9 mouse cellular contexts compared by ENCODE assay signal in genomic region chr17:78400130-78400840, GRCm38 (mm10). TPM values are rescaled to one million over a fixed set of nuclear protein-coding genes. Genes with fewer than 3 reads are reported as not detected.
DNase-seq lines count a peak whose midpoint lies in the region; ATAC-seq and TF ChIP-seq lines count a peak whose summit lies in the region.
"Had no signal": no experiment of that assay in that cellular context is flagged by ENCODE, and none has a peak within 500 bp of the region (broad histone marks: within the 10 kb centered on the region; RNA-seq: fewer than 3 reads in every experiment).

No protein-coding gene starts in this region.

- H3K27me3 ChIP-seq in midbrain, embryonic 15.5 days (replicated peaks) = no peaks in the 10 kb centered on the region
- H3K27me3 ChIP-seq in midbrain, postnatal 0 days (ENCODE audit: insufficient read depth, low read length) = no peaks in the 10 kb centered on the region
- H3K27me3 ChIP-seq in liver, embryonic 13.5 days = no peaks in the 10 kb centered on the region
- H3K27me3 ChIP-seq: CH12.LX had no signal

- no peak overlapping the region for H3K9ac ChIP-seq in midbrain, embryonic 15.5 days
- no peak overlapping the region for H3K9ac ChIP-seq in midbrain, postnatal 0 days (replicated peaks; ENCODE audit: low read length, poor library complexity, severe bottlenecking)
- H3K9ac ChIP-seq in liver, embryonic 13.5 days = peak overlapping the region; percentile 59

- WGBS in midbrain, embryonic 15.5 days = 90% methylated on average over 12 of the region's 12 CpGs
- 86% methylated on average over 12 of the region's 12 CpGs for WGBS in midbrain, postnatal 0 days
- WGBS in liver, embryonic 13.5 days (ENCODE audit: insufficient replicate concordance) = 64% methylated on average over 12 of the region's 12 CpGs

- no peak for DNase-seq in frontal cortex, postnatal 25 days (ENCODE audit: low spot score in 2 of 2)
- no peak for DNase-seq in midbrain, postnatal 0 days (ENCODE audit: low spot score)
- peak; percentile 64 for DNase-seq in liver, embryonic 13.5 days
- DNase-seq in thymus, postnatal 36 days = peak; percentile 39 to 52
- no peak for DNase-seq in adrenal gland, adult 18-20 months (ENCODE audit: low spot score in 2 of 2)
- no peak for DNase-seq in cerebellum, adult 9-10 months

- ATAC-seq in frontal cortex, adult (ENCODE audit: low TSS enrichment) = peak; percentile 94
- 0 out of 2 replicates have a peak, but pooled peaks have one; percentile 17 for ATAC-seq in midbrain, embryonic 15.5 days (replicated peaks)
- no peak for ATAC-seq in midbrain, postnatal 0 days (ENCODE audit: low FRiP score)
- peak; percentile 97 for ATAC-seq in liver, embryonic 13.5 days (ENCODE audit: low read depth)

- H3K4me1 ChIP-seq in midbrain, embryonic 15.5 days = no peaks in the 10 kb centered on the region
- no peaks in the 10 kb centered on the region for H3K4me1 ChIP-seq in midbrain, postnatal 0 days (ENCODE audit: insufficient read depth, low read length)
- peaks cover 29% of the 10 kb centered on the region for H3K4me1 ChIP-seq in liver, embryonic 13.5 days (replicated peaks)

- H3K36me3 ChIP-seq in midbrain, embryonic 15.5 days (replicated peaks) = peaks cover 5% of the 10 kb centered on the region; the same call in 1 of the 2 replicates
- H3K36me3 ChIP-seq in midbrain, postnatal 0 days (ENCODE audit: insufficient read depth, low read length) = peaks cover 7% of the 10 kb centered on the region
- peaks cover 43% of the 10 kb centered on the region for H3K36me3 ChIP-seq in liver, embryonic 13.5 days

- H3K27ac ChIP-seq in midbrain, embryonic 15.5 days = no peak overlapping the region
- no peak overlapping the region for H3K27ac ChIP-seq in midbrain, postnatal 0 days (ENCODE audit: low read depth, low read length)
- H3K27ac ChIP-seq in liver, embryonic 13.5 days = peak overlapping the region; percentile 79

- H3K9me3 ChIP-seq in midbrain, embryonic 15.5 days = no peaks in the 10 kb centered on the region
- no peaks in the 10 kb centered on the region for H3K9me3 ChIP-seq in midbrain, postnatal 0 days (ENCODE audit: low read length)
- H3K9me3 ChIP-seq in liver, embryonic 13.5 days (replicated peaks) = no peaks in the 10 kb centered on the region

- H3K4me2 ChIP-seq in midbrain, embryonic 15.5 days = no peak overlapping the region
- no peak overlapping the region for H3K4me2 ChIP-seq in midbrain, postnatal 0 days (ENCODE audit: low read depth, low read length, poor library complexity, severe bottlenecking)
- H3K4me2 ChIP-seq in liver, embryonic 13.5 days = peak overlapping the region; percentile 38; the same call in 1 of the 2 replicates

- no peak for TF ChIP-seq CTCF in midbrain, postnatal 0 days (IDR thresholded peaks at IDR 0.05)

- H3K4me3 ChIP-seq in midbrain, embryonic 15.5 days = no peak overlapping the region
- H3K4me3 ChIP-seq in midbrain, postnatal 0 days (ENCODE audit: low read depth, low read length) = no peak overlapping the region
- H3K4me3 ChIP-seq in liver, embryonic 13.5 days (replicated peaks) = no peak overlapping the region

RNA-seq across cellular contexts. Expression of gene Fez2, which starts 17.7 kb away (rescaled TPM):
- polyA plus RNA-seq in midbrain, embryonic 15.5 days (2015; fragmentation: Nextera tagmentation; extraction: Ambion mirVana) = 47.6 and 47.8 TPM in 2 replicates
- total RNA-seq in midbrain, postnatal 0 days (2014; rRNA removed) = 46.2 and 51.6 TPM in 2 replicates
- 60.4 and 66.5 TPM in 2 replicates for polyA plus RNA-seq in midbrain, postnatal 0 days (2015; fragmentation: Nextera tagmentation; extraction: Ambion mirVana)
- 17.6 and 19.5 TPM in 2 replicates for polyA plus RNA-seq in liver, embryonic 13.5 days (2015; fragmentation: Nextera tagmentation; extraction: Ambion mirVana)
- 10 to 100 TPM; 47.0 to 60.6 TPM for total RNA-seq in adrenal gland, adult 18-20 months (2021)

Comparison
In these comparisons a context has a peak if more than half of its experiments do, and no peak if none do; other contexts are left out.
1. DNase-seq: peak in liver, embryonic 13.5 days (single experiment) and thymus, postnatal 36 days (2 of 2); none in frontal cortex, postnatal 25 days (0 of 2), midbrain, postnatal 0 days (single experiment), adrenal gland, adult 18-20 months (0 of 2) and cerebellum, adult 9-10 months (single experiment).